Mouse (Mus musculus): ENCODE results near the gene Ube3c.

DNA sequence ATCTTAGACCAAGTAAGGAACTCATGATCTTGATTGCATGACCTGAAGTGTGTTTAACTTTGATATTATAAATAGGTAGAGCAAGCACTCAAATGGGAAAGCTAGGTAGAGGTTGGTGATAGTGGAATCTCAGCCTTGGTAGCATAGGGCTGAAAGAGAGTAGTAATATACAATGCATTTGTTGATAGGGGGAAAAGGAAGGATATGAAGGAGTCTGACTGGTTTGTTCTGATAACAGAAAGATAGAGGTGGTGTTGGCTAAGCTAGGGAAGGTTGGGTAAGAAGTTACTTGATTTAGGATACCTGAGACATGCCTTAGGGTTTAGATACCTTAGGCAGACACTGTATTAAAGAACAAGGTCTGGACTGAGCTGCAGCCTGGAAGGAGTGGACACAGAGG lies 82.7 kb downstream of the Ube3c start:
- TF ChIP-seq CTCF (IDR thresholded peaks at IDR 0.05; ENCODE audit: low read depth) (no peak), EP300 (IDR thresholded peaks at IDR 0.05; ENCODE audit: low read depth) (no peak)
